Mouse (Mus musculus) frontal cortex, postnatal 10 days (tissue): Measurements from ENCODE around the gene Hoxb9.
A peak's percentile ranks its signal among the peaks of the same experiment; 100 is the strongest.

ENCODE experiments used
- DNase-seq, 2 experiments: peaks; one replicate each; pipeline ENCODE4 v3.0.0; 2022; ENCODE audit warnings: low spot score in 2 of 2, mixed read lengths in 1 of 2

The Hoxb9 gene

DNA sequence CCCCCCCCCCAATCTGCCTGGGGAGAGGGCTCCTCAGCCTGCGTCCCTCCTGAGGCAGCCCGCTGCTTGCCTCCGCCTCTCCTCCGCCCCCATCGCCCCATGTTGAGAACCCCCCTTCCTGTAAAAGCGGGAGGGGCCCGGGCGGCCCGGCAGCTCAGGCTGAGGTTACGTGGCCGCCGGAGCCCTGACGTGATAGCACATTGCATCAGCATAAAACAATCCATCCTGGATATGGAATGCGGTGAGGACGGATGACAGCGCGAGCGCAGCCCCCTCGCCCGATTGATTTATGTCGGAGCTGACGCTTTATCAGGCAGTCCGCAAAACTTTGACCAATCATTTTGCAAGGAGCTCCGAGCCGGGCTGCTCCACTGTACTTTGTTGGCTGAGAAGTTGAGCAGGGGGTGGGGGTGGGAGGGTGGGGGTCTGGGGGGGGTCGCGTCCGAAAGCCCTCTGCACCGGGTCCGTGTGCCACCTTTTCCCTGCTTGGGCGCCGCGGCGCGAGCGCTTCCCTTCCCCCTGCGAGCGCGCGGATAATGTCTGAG, at the start of gene Hoxb9:
Gene Hoxb9 (plus strand): TSS at position 462 of the 545 bp plus-strand sequence.
- DNase-seq = no peak

DNA sequence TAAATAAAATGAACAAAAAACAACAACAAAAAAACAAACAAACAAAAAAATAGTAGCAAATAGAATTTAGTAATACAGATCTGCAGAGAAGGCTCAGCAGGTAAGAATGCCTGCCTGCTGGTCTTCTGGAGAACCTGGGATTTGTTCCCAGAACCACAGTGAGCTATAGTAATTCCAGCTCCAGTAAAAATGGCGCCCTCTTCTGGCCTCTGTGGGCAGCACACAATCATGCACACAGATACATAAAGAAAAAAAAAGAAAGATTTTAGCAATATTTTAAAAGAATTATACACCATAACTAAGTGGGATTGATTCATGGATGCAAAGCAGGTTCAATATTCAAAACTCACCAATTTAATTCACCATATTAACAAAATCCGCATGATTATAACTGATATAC, 47.4 kb upstream of the Hoxb9 start:
- DNase-seq = no peak

DNA sequence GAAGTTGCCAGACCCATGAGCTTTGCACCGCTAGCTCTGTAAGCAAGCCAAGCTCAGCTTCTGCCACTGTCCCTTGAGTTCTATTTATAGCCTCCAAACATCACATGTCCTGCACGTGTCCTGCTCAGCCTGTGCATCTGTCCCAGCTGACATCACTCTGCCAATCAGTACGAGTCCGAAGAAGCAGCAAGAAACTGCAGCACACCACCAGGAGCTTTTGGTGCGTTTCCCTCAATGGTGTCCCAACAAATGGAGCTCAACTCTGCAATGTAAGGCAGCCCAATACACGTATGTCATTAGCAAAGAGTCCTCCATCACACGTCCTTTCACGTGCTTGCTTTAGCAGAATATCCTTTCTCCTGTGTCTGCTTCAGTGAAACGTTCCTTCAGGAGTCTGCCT, 43.6 kb upstream of the Hoxb9 start:
- DNase-seq = no peak

DNA sequence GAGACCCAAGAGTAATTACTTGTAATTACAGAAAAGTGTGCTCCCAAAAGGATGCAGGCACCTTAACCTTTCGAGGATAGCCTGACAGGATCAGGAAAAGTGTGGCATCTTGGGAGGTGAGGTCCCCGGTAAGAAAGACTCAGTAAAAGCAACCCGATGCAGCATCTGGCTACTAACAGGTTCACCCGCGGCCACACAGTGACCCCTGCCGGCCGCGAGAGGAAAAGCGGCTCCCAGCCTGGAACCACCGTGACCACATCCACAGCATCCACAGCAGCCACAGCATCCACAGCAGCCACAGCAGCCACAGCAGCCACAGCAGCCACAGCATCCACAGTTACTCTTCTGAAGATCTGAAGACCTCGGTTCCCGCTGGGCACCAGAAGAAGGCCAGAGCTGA, 36.4 kb upstream of the Hoxb9 start:
- peak in 1 of 2 experiments; percentile 7 for DNase-seq

DNA sequence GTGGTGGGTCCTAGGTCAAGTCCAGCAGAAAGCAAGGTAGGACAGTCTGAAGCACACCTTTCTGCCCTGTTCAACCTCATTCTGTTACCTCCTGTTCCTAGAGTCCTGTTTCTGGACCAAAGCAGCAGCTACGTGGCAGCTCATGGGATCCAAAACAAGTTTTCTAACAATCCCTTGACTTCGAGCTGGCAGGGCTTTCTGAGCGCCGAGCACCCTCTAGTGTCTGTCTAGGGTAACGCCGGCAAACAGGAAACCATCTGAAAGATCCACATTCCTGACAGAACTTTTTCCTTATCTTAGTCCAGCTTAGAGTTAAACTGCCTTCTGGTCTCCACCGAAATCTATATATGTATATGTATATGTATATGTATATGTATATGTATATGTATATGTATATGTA, 31.0 kb upstream of the Hoxb9 start:
- peak in 1 of 2 experiments; percentile 25 for DNase-seq

DNA sequence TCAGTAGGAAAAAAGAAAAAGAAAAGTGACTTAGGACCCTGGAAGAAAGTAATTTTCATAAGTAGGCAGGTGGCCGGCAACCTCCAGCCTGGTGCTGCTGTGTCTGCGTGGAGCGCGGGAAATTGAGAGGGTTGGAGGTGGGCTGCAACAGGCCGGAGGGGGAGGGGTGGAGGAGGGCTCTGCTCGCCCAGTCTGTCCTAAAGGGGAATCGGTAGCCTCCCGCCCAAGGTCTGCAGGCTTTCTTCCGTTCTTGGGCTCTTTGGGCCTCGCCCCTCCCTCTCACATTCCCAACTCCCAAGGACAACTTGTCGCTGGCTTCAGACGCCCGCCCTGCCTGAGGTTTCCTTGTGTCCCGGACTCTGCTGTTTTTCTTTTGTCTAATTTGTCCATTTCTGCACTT, 20.4 kb upstream of the Hoxb9 start:
- DNase-seq = no peak

DNA sequence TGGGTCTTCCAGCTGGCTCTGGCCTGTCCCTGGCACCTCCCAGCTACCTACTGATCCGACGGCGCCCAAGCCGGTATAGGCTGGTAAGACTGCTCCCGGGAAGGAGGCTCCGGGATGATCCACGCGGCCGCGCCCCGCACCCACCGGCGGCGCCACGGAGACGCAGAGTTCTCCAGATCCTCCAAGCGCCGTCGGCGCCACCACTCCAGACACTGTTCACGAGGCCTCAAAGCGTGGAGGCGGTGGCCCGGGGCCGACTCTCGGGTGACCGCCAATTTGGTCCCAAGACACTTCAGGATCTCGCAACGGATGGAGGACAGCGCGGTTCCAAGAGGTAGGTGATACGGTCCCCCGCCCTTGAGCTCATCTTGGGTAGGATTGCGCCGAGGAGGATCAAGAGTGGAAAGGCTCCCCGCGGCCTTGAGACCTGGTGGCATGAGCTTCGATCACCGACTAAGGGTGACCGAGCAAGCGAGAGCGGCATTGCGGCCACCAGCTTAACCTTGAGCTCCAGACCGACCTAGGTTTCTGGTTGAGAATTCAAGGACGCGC, 19.7 kb upstream of the Hoxb9 start:
- DNase-seq = no peak

DNA sequence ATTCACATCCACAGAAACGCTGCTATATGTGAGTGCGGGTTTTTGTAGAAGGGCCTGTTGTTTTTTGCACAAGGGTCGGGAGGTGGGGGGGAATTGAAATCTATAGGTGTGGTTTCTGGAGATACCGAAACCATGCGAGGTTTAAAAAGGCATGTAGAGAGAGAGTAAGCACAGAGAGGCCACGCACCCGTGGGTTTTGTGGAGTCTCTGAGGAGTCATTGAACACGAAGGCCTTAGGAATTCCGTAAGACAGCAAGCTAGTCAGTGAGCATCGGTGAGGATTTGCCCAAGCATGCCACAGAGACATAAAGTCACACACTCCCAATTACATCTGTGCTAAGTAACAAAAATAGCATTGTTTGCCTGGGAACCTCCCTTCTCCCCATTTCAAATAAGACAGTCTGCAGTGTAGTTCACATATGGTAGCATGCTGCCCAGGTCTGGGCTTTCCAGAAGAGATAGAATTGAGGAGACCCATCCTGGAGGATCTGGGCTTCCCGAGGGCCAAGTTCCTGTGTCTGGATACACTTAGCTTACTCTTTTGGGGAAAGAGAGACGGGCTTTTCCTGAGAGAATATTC, 18.6 kb upstream of the Hoxb9 start:
- DNase-seq = no peak

DNA sequence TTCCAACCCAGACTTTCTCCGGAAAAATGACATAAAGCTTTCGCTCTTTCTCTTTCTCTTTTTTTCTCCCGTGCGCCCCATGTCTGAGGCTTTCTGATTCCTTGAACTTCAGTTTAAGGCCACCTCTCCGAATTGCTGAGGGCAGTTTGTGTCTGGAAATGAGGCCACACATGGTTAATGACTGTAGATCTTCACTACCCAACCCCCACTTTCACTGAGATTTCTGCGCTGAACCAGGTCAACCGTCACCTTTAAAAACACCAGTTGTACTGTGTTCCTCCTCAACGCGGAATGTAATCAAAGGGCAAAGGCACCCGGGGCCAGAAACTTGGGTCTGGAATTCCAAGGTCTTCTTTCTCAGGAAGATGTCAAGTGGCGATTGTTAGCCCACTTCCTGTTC, 17.0 kb upstream of the Hoxb9 start:
- DNase-seq = no peak

DNA sequence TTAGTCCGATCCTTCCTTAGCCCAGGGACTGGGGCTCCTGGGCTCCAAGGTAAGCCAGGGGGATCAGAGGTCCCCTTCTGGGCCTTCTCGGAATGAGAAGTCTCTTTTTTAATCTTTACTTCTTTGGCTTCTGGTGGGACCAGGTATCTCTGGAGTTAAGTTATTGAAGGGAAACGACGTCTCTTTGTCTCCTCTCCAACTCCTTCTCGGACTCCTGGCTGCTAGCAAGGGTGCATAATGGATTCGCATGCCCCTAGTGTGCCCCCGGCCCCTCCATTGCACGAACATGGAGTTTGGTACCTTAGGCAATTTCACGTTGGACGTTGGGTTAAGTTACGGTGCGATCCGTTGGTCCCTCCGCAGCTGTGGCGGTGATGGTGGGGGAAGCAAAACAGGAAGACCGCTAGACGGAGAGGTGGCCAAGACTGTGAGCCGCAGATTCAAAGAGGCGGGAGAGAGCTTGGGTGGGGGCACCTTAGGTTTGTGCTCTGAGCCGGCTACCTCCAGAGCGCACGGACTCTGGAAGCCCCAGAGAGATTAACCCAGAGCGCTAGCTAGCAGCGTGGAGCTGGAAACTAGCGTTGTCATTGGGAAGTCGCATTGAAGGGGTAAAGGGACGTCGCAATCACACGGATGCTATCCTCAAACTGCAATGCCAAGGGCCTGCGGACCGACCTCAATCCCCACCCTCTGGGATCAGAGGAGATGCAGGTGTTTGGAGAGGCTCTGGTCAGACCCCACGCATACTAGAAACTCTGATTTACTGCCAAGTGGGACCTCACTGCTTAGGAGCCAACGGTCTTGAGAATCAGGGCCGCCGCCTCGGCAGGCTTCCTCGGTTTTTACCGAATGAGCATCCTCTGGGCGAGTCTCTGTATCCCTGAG, 15.9 kb upstream of the Hoxb9 start:
- no peak for DNase-seq

DNA sequence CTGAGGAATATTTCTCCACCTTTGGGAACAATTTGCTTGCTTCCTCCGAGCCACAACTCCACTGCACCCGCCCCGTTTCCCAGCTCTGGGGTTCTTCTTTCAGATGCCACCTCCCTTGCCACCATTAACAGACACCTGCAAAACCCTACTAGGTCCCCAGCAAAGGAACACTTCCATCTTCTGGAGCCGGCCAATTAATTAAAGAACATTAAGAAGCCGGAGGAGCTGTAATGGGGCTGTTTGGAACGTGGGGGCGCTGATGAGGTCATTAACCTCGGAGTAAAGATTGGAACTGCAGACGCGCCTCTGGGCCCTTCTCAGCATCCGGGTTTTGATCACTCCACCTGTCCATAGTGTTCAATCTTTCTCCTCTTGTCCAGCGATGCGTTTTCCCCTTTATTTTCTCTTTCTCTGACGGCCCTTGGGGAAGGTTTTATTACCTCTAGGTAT, 15.2 kb upstream of the Hoxb9 start:
- DNase-seq = no peak

DNA sequence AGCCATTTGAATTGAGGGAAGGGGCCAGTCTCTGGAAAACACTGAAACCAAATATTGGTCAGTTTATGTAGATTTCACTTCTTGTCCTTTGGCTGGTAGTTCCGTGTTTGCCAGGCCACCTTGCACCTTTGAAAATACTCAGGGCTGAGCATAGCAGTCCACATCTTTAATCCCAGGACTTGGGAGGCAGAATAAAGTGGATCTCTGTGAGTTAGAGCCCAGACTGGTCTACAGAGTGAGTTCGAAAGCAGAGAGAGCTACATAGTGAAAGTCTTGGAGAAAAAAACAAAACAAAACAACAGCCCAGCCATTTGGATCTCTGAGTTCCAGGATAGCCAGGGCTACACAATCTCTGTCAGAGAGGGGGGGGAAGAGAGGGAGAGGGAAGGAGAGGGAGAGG, 14.1 kb upstream of the Hoxb9 start:
- DNase-seq = no peak

DNA sequence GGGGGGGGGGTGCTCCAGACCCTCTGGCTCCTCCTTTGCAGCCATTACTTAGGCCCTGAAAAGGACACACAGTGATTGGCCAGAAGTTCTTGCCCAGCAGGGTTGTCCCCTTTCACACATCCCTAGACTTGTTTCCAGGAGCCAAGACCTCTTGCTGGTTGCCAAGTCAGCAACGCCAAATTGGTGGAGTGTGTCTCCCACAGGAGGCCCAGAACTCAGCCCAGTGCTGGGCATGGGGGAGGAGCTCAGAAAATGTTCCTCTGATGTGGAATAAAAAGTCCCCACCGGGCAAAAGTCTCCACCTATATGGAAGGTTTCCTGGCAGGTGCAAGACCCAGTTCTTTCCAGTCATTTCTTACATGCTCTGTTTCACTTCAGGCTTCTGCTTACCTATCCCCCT, 12.2 kb upstream of the Hoxb9 start:
- no peak for DNase-seq

DNA sequence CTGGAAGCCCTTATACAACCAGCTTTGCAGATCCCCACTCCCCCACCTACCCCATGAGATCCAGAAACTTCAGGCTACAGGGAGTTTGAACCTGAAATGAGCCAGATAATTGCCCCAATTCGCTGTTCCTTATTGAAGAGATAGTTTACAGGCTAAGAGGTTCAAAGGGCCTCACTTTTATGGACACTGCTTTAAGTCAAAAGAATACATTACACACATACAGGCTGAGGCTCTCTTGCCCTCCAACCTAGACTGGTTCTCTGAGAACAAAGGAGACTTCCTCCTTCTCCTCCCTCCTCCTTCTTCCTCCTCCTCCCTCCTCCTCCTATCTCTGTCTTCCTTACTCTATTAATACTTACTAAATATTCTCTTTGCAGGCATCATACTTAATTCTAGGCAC, 11.7 kb upstream of the Hoxb9 start:
- no peak for DNase-seq

DNA sequence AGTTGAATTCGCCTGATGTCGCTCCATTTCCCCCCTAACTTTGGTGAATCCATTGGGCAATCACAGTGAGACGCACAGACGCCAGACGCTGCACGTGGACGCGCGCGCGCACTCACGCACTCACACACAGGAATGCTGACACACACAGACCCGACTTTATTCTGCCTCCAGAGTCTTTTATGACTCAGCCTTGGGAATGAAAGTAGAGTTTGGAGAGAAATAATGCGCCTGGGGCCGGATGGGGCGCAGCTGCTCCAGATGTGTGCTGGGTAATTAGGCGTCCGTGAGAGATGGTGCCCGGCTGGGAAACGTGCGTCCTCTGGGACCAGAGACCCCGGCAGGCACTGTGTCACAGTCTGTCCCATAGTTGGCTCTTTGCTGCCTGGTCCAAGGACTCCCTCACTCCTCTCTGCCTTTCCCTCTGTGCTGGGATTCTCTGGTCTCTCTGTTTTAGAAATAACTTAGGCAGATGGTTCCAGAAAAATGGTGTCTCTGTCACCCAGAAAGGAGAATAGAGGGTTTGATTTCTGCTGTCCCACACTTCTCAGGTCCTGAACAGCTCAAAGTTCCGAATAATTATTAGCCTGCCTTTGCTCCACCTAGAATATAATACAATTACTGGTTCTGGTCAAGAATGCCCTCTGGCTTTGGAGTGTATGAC, 10.8 kb upstream of the Hoxb9 start:
- DNase-seq = no peak

DNA sequence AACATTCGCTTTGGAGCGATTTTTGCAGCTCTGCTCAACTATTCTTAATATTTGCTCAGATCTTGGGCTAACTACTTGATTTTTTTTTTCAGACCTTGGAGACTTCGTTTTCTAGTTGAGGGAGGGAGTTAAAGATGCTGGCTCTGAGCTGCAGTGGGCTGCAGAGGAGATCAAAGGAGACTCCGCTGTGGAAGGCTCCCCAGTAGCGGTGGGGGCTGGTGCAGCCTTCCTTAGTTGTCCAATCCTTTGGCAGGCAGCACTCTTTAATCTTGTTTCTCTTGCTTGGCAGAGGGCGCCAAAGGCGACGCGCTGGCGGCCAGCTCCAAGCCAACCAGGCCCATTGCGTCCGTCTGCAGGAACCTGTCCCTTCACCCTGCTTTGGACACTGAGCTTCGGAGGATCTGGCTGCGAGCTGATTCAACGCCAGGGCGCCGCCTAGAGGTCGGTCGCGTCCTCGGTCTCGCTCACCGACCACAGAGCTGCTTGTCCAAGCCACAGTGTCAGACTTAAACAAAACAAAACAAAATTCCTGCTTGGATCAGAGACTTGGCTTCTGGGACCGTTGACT, 9.8 kb upstream of the Hoxb9 start:
- no peak for DNase-seq

DNA sequence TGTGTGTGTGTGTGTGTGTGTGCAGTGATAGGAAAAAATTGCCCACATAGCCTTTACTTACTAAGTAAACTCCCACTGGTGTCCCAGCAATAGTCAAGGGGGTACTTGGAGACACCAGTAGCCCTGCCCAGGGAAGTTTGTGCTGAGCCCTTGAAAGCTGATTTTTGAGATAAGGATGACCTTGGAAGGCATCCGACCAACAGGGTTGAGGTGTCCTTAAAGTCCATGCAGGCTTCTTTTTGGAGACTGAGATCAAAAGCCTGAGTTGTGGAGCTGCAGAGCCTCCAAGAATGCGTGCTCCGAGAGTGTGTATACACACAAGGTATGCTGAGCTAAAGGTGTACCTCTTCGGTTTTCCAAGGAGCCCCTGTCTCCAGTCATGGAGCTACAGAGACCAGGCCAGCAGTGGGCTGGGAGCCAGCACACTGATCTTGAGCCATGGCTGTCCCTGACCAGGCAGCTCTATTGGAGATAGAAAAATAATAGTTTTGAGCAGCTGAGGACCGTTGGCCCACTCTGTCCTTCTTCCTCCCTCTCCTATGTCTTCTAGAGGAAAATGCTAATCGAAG, 8.9 kb upstream of the Hoxb9 start:
- no peak for DNase-seq

DNA sequence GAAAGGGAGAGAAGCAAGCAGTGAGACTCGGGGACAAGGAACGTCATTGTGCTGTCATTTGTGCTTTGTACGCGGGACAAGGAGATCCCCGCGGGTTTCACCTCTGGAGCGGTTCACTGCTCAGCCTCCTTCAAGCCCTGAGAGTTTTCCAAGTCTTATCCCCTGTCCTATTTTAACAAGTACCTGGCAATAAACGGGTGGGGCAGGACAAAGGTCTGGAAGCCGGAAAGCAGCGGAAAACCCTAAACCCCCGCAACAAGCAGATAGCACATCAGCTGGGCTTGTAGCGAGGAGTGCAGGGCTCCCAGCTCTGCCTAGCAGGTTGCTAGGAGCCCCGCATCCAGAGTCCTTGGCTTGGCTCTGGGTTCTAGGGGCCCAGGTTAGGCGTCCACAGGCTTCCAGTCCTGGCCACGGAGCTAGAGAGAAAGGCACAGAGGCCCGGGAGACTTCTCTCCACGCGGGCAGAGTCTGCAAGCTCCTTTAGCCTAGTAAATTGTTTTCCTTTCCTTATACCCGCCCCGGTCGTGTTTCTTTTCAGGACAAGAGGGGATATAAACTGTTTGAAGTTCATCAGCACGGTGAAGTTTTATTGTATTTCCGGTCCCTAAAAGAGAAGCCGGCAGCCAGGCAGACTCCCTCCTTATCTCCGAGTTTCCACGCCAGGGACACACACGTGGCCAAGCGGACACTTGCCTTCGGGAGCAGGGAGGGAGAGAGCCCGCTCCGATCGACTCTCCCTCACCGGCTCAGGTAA, 7.4 kb upstream of the Hoxb9 start:
- DNase-seq = no peak

DNA sequence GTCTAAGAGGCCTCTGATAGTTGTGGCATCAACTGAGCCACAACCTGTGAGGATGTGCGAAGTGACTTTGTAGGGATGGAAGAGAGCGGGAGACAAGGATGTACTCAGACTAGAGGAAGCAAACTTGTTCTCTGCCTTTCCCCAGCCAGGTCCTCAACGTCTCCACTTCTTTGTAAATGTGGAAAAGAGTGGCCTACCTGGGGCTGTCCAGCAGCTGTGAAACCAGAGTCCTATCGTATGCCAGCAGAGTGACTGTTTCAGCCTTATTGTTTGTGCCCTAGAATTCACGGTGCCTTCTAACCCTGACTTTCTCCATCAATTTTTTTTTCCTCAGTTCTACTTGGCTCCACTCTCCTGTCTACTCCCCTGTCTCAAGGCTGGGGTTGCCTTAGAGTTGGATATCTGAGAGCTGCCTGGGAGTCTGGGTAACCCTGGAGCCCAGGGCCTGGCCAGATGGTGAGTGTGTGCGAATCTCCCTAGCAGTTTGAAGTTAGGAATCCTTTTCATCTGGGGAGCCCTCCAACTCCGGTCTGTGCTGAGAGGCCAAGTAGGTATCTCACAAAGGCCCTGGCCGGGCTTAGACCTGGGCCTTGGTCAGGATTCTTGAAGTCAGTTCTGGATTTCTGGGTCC, 6.8 kb upstream of the Hoxb9 start:
- no peak for DNase-seq

DNA sequence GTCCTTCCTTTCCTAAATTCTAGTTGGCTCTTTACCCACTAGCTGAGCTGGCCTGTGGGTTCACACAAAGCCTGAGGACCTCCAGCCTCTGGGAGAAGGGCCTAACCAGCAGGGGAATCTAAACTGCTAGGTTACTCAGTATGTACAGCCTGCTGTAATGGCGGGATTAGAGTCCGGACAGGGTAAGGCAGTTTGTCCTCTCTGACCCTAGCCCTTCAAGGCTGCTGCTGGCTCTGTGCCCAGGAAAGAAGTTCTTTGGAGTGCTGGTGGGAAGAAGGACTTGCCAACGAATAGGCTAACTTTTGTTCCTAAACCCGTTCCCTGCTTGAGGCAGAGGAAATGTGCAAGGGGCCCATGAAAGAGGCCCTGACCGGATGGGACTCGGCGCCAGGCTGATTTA, 5.3 kb upstream of the Hoxb9 start:
- no peak for DNase-seq
